Comparison of ENCODE assay signal across 21 mouse cellular contexts in genomic region chr3:136821039-136821438, GRCm38 (mm10).
"Had no signal": no experiment of that assay in that cellular context is flagged by ENCODE, and none has a peak within 500 bp of the region (broad histone marks: within the 10 kb centered on the region; RNA-seq: fewer than 3 reads in every experiment).

No protein-coding gene starts in this region.

- H3K9ac ChIP-seq: lung, embryonic 15.5 days; midbrain, embryonic 13.5 days; midbrain, embryonic 15.5 days; neural tube, embryonic 13.5 days; neural tube, embryonic 15.5 days had no signal

- H3K4me1 ChIP-seq: lung, embryonic 15.5 days; midbrain, embryonic 15.5 days; neural tube, embryonic 13.5 days; neural tube, embryonic 15.5 days had no signal

- H3K36me3 ChIP-seq: lung, embryonic 15.5 days; midbrain, embryonic 15.5 days; neural tube, embryonic 15.5 days had no signal

- H3K4me3 ChIP-seq: lung, embryonic 15.5 days; megakaryocyte, embryonic 14.5 days; midbrain, embryonic 13.5 days; midbrain, embryonic 15.5 days; myocyte; neural tube, embryonic 13.5 days; neural tube, embryonic 15.5 days had no signal

- H3K4me2 ChIP-seq: lung, embryonic 15.5 days; midbrain, embryonic 11.5 days; midbrain, embryonic 13.5 days; midbrain, embryonic 15.5 days; neural tube, embryonic 13.5 days; neural tube, embryonic 15.5 days had no signal

- H3K27me3 ChIP-seq: lung, embryonic 15.5 days; megakaryocyte, embryonic 14.5 days; midbrain, embryonic 13.5 days; midbrain, embryonic 15.5 days; neural tube, embryonic 13.5 days; neural tube, embryonic 15.5 days had no signal

- ATAC-seq: lung, postnatal 0 days; midbrain, embryonic 13.5 days; midbrain, embryonic 15.5 days had no signal

- H3K27ac ChIP-seq: lung, embryonic 15.5 days; macrophage; midbrain, embryonic 13.5 days; midbrain, embryonic 15.5 days; neural tube, embryonic 13.5 days; neural tube, embryonic 15.5 days had no signal

- H3K9me3 ChIP-seq: lung, embryonic 15.5 days; megakaryocyte, embryonic 14.5 days; midbrain, embryonic 13.5 days; midbrain, embryonic 15.5 days; neural tube, embryonic 13.5 days; neural tube, embryonic 15.5 days had no signal

- DNase-seq: lung, adult 2 months; lung, postnatal 14 days; lung, postnatal 36 days; retina, postnatal 1 day; right cerebral cortex, adult 18-20 months; right cerebral cortex, postnatal 25 days; right cerebral cortex, postnatal 4 days; spleen, adult 18-20 months; thymus, adult 18-20 months; thymus, postnatal 14 days; thymus, postnatal 36 days had no signal
